Mouse (Mus musculus) spleen, embryonic (tissue): ENCODE results near the gene Rom1.

ENCODE experiments used
- CTCF ChIA-PET: fragments of 350-600 bp; sonication (Branson Sonifier 250); formaldehyde crosslinking; loops from one replicate; lab custom pipeline; 2022; lab: Charles Lee

Rom1 gene

GRCm38 (mm10) chr19:8943047-8943446 lies 13.9 kb upstream of the Rom1 start:
- CTCF ChIA-PET = interaction anchor here (0.6 kb wide), 1 partner anchor 80 kb away, joined by 4 read pairs; no protein-coding TSS in a partner anchor

- CTCF ChIA-PET = interaction anchor here (0.6 to 1.2 kb wide), 2 partner anchors 9 to 80 kb away, joined by 3 to 4 read pairs; no protein-coding TSS in a partner anchor
Measured at GRCm38 (mm10) chr19:8942276-8942964, 13.3 kb upstream of the Rom1 start.

- CTCF ChIA-PET = interaction anchor here (0.6 to 1.2 kb wide), 2 partner anchors 10 to 19 kb away, joined by 3 to 6 read pairs; no protein-coding TSS in a partner anchor
Measured at GRCm38 (mm10) chr19:8941515-8942217, 12.5 kb upstream of the Rom1 start, which contains the start of gene Mta2. Mta2 (plus strand) TSS chr19:8941875.

DNA sequence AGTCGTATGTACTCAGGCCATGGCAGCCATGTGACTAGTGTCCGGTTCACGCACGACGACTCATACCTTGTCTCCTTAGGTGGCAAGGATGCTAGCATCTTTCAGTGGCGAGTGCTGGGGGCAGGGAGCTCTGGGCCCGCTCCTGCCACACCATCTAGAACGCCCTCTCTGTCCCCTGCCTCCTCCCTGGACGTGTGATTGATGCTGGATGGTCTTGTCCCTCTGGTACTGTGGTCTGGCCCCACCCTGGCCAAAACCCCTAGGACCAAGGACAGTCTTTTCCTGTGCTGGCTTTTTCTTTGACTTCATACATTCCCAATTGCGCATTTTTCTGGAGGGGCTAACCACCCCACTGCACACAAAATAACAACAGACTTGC lies 12.0 kb upstream of the Rom1 start:
- CTCF ChIA-PET = interaction anchor here (0.6 kb wide), 1 partner anchor 19 kb away, joined by 6 read pairs; no protein-coding TSS in a partner anchor

- CTCF ChIA-PET = interaction anchor here (0.6 kb wide), 1 partner anchor 18 kb away, joined by 6 read pairs; no protein-coding TSS in a partner anchor
Measured at GRCm38 (mm10) chr19:8940526-8941133, 11.5 kb upstream of the Rom1 start.

DNA sequence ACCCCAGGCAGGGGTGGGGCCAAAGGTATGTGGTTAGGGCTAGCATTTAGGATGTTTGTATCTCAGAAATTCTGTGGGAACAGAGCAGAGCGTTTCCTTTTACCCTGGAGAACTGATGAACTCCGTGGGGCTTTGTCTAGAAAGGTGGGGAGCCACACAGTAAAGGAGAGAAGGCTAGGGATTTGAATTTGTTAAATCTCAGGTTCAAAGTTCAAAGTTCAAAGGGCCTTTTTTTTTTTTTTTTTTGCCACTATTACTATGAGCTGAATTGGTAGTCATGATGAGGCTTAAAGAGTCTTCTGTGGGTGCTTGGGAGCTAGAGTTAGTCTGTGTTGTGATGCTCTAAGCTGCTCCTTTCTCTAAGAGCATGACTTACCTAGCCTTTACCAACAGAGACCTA lies 7.6 kb upstream of the Rom1 start:
- CTCF ChIA-PET = interaction anchor here (0.6 to 1.0 kb wide), 3 partner anchors 16 to 1904 kb away, joined by 4 to 7 read pairs (median 4); no protein-coding TSS in a partner anchor

- CTCF ChIA-PET = interaction anchor here (0.5 to 1.0 kb wide), 4 partner anchors 34 to 105 kb away, joined by 3 to 4 read pairs (median 3); no protein-coding TSS in a partner anchor
Measured at GRCm38 (mm10) chr19:8930771-8931170, 1.6 kb upstream of the Rom1 start.

- CTCF ChIA-PET = interaction anchor here (0.6 to 1.0 kb wide), 2 partner anchors 35 to 106 kb away, joined by 3 read pairs; no protein-coding TSS in a partner anchor
Measured at GRCm38 (mm10) chr19:8930117-8930516, 961 bp upstream of the Rom1 start.

DNA sequence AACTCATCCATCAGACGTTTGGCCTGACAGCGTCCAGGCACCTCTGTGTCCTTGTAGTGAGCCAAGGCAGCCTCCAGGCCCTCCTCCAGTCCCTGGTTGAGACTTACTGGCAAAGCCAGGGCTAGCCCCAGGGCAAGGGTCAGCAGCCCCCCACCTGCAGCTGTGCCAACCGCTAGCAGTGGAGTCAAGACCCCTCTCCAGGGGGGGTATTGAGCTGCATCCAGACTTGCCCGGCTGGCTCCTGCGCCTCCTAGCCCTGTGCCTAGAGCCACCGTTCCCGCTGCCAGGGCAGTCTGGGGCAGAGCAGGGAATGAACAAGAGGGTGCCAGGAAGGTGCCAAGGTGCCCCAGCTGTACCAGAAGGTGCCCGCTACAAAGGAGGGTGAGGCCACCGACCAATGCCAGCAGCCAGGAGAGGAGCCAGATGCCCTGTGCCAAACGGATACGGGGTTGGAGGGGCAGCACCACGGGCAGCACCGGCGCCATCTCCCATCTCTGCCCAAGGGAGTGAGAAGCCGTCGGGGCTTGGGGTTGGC lies 400 bp downstream of the Rom1 start:
- CTCF ChIA-PET = interaction anchor here (0.8 to 1.0 kb wide), 2 partner anchors 9 to 23 kb away, joined by 3 to 5 read pairs; partner anchors contain the start of gene B3gat3

- CTCF ChIA-PET = no interaction called here
Measured at GRCm38 (mm10) chr19:8927891-8928525, 1.1 kb downstream of the Rom1 start.

DNA sequence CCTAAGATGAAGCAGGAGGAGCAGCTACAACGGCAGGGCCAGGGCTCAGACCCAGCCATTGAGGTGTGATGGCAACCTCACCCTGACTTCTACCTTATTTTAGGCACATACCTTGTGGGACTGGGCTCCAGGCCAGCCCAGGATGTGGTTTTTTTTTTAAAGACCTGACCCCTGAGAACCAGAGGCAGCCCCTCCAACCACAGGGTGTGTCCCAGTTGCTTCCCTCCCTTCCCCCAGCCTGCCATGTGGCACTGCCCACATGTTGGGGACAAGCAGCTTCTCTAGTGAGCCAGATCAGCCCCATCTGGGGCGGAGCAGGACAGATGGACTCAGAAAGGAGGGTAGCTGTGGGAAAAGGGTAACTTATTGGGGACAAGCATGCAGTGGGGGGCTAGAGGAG lies 2.4 kb downstream of the Rom1 start:
- CTCF ChIA-PET = interaction anchor here (0.6 kb wide), 1 partner anchor 88 kb away, joined by 8 read pairs; the partner anchor contains the start of gene Gng3

DNA sequence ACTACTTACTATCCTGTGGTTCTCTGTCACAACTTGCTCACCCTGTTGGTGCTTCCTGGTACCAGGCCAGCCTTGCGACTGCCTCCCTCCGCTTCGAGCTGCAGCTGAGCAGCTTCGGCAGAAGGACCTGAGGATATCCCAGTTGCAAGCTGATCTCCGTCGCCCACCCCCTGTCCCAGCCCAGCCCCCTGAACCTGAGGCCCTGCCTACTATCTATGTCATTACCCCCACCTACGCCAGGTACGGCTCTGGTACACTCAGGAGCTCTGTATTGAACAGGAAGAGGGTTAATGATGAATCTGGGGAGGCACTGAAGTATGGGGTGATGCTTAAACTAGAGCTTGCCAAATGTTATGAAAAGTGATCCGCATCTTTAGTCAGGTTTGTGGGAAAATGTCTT lies 7.4 kb downstream of the Rom1 start:
- CTCF ChIA-PET = interaction anchor here (0.7 kb wide), 3 partner anchors 24 to 119 kb away, joined by 3 read pairs; partner anchors contain the start of gene Zbtb3

DNA sequence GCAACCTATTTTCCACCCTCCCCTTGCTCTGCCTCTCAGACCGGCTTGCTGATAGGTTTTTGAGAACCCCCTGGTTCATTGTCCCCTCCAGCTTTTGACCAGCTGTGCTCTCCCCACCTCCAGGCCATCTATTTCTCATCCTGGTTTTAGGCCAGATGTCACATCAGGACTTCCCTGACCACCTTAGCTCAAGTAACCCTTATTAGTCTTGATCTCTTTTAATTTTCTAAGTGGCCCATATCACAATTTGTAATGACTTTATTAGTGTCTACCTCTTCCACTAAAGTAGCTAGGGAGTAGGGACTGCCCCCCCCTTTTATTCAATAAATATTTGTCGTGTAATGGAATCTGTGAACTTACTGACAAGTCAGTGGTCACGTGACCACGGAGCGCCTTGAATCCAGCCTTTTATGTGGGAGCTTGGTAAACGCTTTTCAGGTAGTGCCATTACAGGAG lies 8.3 kb downstream of the Rom1 start:
- CTCF ChIA-PET = interaction anchor here (0.7 kb wide), 1 partner anchor 118 kb away, joined by 3 read pairs; the partner anchor contains the start of gene Zbtb3

DNA sequence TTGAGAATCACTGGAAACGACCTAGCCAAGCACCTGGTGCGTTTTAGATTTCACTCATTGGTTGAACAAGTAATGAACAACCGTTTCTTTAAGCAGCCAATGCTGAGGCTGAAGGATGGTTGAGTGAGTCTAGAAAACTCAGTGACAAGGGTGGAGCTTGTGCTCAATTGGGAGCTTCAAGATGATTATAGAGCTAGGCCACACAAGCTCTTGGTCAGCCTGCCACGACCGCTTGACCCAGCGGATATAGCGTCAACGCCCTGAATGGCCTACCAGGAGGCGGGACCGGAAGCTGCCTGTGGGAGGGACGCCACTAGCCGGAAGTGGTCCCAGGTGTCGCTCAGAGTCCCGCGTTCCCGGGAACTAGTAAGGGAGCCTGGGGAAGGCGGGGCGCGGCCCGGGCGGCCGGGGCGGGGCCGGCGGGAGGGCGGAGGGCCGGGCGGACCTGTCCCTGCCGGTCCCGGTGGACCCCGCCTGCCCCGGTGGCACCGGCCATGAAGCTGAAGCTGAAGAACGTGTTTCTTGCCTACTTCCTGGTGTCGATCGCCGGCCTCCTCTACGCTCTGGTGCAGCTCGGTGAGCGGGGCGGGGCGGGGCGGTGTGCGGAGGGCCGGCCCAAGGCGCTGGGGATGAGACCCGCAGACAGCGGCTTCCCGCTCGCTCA lies 9.0 kb downstream of the Rom1 start, which contains the start of gene B3gat3:
Gene B3gat3, plus strand, starts transcription at position 302 of the 664 bp plus-strand sequence.
- CTCF ChIA-PET = interaction anchor here (0.9 kb wide), 1 partner anchor 9 kb away, joined by 5 read pairs; the partner anchor contains the start of genes Eml3 and Rom1

GRCm38 (mm10) chr19:8919684-8920072 lies 9.5 kb downstream of the Rom1 start:
- CTCF ChIA-PET = interaction anchor here (0.9 kb wide), 1 partner anchor 10 kb away, joined by 5 read pairs; the partner anchor contains the start of genes Eml3 and Rom1

GRCm38 (mm10) chr19:8919000-8919399 lies 10.2 kb downstream of the Rom1 start:
- CTCF ChIA-PET = no interaction called here

- CTCF ChIA-PET = no interaction called here
Measured at GRCm38 (mm10) chr19:8914212-8914611, 14.9 kb downstream of the Rom1 start.

- CTCF ChIA-PET = no interaction called here
Measured at GRCm38 (mm10) chr19:8911810-8912209, 17.3 kb downstream of the Rom1 start.

DNA sequence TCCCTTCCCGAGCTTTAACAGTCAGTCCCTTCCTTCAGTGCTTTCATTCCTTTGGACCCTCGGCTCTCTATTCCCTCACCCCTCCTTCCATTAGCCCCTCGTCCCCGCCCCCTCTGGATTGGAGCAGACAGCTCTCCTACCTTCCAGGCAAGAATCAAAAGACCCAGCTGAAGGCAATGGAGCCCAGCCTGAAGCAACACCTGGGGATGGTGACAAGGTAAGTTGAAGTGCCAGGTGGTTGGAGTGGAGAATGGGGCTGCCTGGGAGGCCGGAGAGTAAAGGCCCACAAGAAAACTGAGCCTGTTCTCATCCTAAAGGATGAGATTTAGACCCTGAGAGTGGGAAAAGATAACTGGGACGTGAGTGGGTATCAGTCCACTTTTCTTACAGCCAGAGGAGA lies 20.6 kb downstream of the Rom1 start:
- CTCF ChIA-PET = no interaction called here

DNA sequence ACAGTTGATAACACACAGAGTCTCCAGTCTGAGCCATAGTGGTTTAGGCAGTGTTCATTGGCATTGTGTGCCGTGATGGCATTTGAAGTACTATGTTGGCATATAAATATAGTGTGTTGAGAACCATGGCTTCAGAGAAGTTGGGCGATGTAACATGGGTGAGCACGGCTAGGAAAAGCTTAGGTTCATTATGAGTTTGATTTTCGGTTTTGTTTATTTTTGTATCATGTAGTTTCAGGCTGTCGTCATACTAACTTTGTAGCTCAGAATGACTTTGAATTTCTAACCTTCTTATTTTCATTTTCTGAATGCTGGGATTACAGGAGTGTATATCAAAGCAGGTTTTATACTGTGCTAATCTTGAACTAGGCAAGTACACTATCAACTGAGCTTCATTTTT lies 25.7 kb downstream of the Rom1 start:
- CTCF ChIA-PET = no interaction called here
